Mouse (Mus musculus) right cerebral cortex, postnatal 36 days (tissue): ENCODE measurements at regions not wholly inside any gene's neighbourhood (a gene's known extent, or its start where the extent isn't known, plus 50 kb on each side); places are given as distances from the start of the nearest gene placed in this dataset.

Source experiments
- DNase-seq, 2 experiments: peaks; one replicate each; pipeline ENCODE4 v3.0.0; 2022; ENCODE audit warnings: low spot score in 2 of 2, mixed read lengths in 1 of 2

GRCm38 (mm10) chr5:75880088-75880684 lies 98.1 kb downstream of the Kdr start:
- DNase-seq = no peak

GRCm38 (mm10) chr5:75878361-75878760 lies 99.9 kb downstream of the Kdr start:
- no peak for DNase-seq

GRCm38 (mm10) chr5:75877609-75877971 lies 100.7 kb downstream of the Kdr start:
- DNase-seq = no peak

- no peak for DNase-seq
Observed at GRCm38 (mm10) chr5:75876871-75877608, 101.2 kb downstream of the Kdr start.

- peak; percentile 9 to 30 for DNase-seq
Observed at GRCm38 (mm10) chr5:75871120-75871519, 107.1 kb downstream of the Kdr start.

- no peak for DNase-seq
Observed at GRCm38 (mm10) chr5:75870666-75871065, 107.6 kb downstream of the Kdr start.

GRCm38 (mm10) chr5:75869535-75869934 lies 108.7 kb downstream of the Kdr start:
- DNase-seq = no peak

- no peak for DNase-seq
Observed at GRCm38 (mm10) chr5:75865096-75865495, 113.2 kb downstream of the Kdr start.

GRCm38 (mm10) chr5:75863358-75863757 lies 114.9 kb downstream of the Kdr start:
- no peak for DNase-seq

- DNase-seq = peak; percentile 39 to 57
Observed at GRCm38 (mm10) chr5:75862630-75862991, 115.6 kb downstream of the Kdr start.

- DNase-seq = no peak
Observed at GRCm38 (mm10) chr5:75861916-75862629, 116.2 kb downstream of the Kdr start.

- DNase-seq = no peak
Observed at GRCm38 (mm10) chr5:75859316-75859836, 118.9 kb downstream of the Kdr start.

GRCm38 (mm10) chr5:75850855-75851254 lies 127.4 kb downstream of the Kdr start:
- DNase-seq = no peak

GRCm38 (mm10) chr5:75847966-75848365 lies 130.3 kb downstream of the Kdr start:
- no peak for DNase-seq

- DNase-seq = no peak
Observed at GRCm38 (mm10) chr5:75847341-75847740, 130.9 kb downstream of the Kdr start.

- no peak for DNase-seq
Observed at GRCm38 (mm10) chr5:75846016-75846415, 132.2 kb downstream of the Kdr start.

GRCm38 (mm10) chr5:75843807-75844206 lies 134.5 kb downstream of the Kdr start:
- no peak for DNase-seq

GRCm38 (mm10) chr5:75840421-75840820 lies 137.8 kb downstream of the Kdr start:
- no peak for DNase-seq

- no peak for DNase-seq
Observed at GRCm38 (mm10) chr5:75835556-75835961, 142.7 kb downstream of the Kdr start.

- no peak for DNase-seq
Observed at GRCm38 (mm10) chr5:75834766-75835555, 143.3 kb downstream of the Kdr start.

GRCm38 (mm10) chr5:75832341-75832740 lies 145.9 kb downstream of the Kdr start:
- peak in 1 of 2 experiments; percentile 7 for DNase-seq
